Mouse (Mus musculus): ENCODE results near the gene Nup54. TPM values are rescaled to one million over a fixed set of nuclear protein-coding genes. Genes with fewer than 3 reads are reported as not detected.

The Nup54 gene
- total RNA-seq, 2 experiments from 2014 or later, result 8.9 to 12.5 TPM

DNA sequence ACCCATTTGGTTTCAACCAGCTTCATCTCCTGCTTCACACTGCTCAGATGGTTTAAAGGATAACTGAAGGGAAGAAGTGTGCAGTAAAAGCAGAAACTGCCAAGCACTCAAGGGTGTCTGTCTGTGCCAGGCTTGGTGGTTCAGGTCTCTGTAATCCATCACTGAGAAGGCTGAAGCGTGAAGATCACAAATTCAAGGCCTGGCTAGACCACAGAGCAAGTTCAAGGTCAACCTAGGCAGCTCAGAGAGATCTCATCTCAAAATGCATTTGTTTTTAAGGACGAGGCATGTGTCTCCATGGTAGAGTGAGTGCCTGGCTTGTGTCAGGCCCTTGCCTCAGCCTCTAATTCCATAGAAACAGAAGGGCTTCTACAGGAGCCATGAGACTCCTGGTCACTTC lies 10.0 kb upstream of the Nup54 start:
- TF ChIP-seq CTCF (IDR thresholded peaks at IDR 0.05), result no peak
- Histone ChIP-seq H3K27ac (no peak overlapping the region), H3K4me3 (no peak overlapping the region)
- intact Hi-C loops (cut with DNase I), result no loop called here
- no peak for DNase-seq

- TF ChIP-seq CTCF (IDR thresholded peaks at IDR 0.05), result no peak
- no peak for DNase-seq
- intact Hi-C loops (cut with DNase I), result no loop called here
- Histone ChIP-seq H3K27ac (no peak overlapping the region), H3K4me3 (no peak overlapping the region)
Measured at GRCm38 (mm10) chr5:92442914-92443313, 7.9 kb upstream of the Nup54 start.

DNA sequence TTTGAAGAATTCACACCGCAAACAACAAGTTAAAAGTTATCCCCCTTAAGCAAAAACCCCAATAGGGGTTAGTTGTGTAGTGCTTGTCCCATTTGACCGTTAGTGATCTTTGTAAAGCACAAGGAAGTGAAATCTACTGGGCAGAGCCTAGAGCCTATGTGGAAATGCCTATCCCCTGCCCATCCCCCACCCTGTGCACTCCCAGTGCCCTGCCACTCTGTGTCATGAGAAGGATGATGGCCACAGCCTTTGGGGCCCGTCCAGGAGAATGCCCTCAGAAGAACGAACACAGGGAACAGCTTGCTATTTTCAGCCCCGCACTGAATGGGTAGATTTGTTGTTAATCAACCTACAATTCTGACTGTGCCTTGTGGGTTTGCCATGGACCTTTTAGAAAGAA lies 6.5 kb upstream of the Nup54 start:
- no peak for TF ChIP-seq CTCF (IDR thresholded peaks at IDR 0.05)
- DNase-seq, result peak; percentile 89
- peak overlapping the region; percentile 68 for H3K27ac ChIP-seq
- H3K4me3 ChIP-seq, result no peak overlapping the region
- intact Hi-C loops (cut with DNase I), result no loop called here

- H3K4me3 ChIP-seq, result no peak overlapping the region
- no peak overlapping the region for H3K27ac ChIP-seq
- no peak for DNase-seq
- intact Hi-C loops (cut with DNase I), result no loop called here
- TF ChIP-seq CTCF (IDR thresholded peaks at IDR 0.05), result no peak
Measured at GRCm38 (mm10) chr5:92438540-92438939, 3.5 kb upstream of the Nup54 start.

- DNase-seq, result no peak
- TF ChIP-seq CTCF (IDR thresholded peaks at IDR 0.05), result no peak
- Histone ChIP-seq H3K27ac (peak overlapping the region; percentile 91), H3K4me3 (peak overlapping the region; percentile 90)
- intact Hi-C loops (cut with DNase I), result no loop called here
Measured at GRCm38 (mm10) chr5:92434571-92434985, 441 bp downstream of the Nup54 start.

- TF ChIP-seq CTCF (IDR thresholded peaks at IDR 0.05), result no peak
- DNase-seq, result no peak
- Histone ChIP-seq H3K27ac (peak overlapping the region; percentile 91), H3K4me3 (peak overlapping the region; percentile 90)
- intact Hi-C loops (cut with DNase I), result no loop called here
Measured at GRCm38 (mm10) chr5:92434070-92434469, 949 bp downstream of the Nup54 start.

GRCm38 (mm10) chr5:92431611-92432010 lies 3.4 kb downstream of the Nup54 start:
- Histone ChIP-seq H3K4me3 (no peak overlapping the region), H3K27ac (no peak overlapping the region)
- intact Hi-C loops (cut with DNase I), result no loop called here
- DNase-seq, result no peak
- TF ChIP-seq CTCF (IDR thresholded peaks at IDR 0.05), result no peak

- no peak for TF ChIP-seq CTCF (IDR thresholded peaks at IDR 0.05)
- H3K4me3 ChIP-seq, result no peak overlapping the region
- H3K27ac ChIP-seq, result no peak overlapping the region
- intact Hi-C loops (cut with DNase I), result no loop called here
- DNase-seq, result no peak
Measured at GRCm38 (mm10) chr5:92430723-92431122, 4.3 kb downstream of the Nup54 start.

- Histone ChIP-seq H3K27ac (no peak overlapping the region), H3K4me3 (no peak overlapping the region)
- no peak for DNase-seq
- TF ChIP-seq CTCF (IDR thresholded peaks at IDR 0.05), result no peak
- intact Hi-C loops (cut with DNase I), result no loop called here
Measured at GRCm38 (mm10) chr5:92424126-92424525, 10.9 kb downstream of the Nup54 start.

DNA sequence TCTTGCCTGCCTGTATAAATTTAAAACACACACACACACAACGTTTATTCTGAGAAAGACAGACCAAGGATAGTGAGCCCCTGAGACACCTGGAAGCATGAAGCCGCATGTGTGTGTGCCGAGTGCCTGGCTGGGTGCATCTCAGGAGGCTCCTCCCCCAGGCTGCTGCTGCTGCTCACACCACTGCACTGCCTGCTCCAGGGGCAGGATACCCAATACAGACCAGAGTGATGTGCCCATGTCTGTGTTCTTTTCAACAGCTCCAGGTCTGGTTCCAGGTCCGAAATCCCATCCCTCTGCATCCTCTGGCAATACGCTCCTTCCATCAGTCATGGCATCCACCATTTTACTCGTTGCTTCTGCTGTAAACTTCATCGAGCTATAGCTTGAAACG lies 21.0 kb downstream of the Nup54 start:
- Histone ChIP-seq H3K27ac (no peak overlapping the region), H3K4me3 (no peak overlapping the region)
- TF ChIP-seq CTCF (IDR thresholded peaks at IDR 0.05), result no peak
- DNase-seq, result no peak
- intact Hi-C loops (cut with DNase I), result no loop called here

DNA sequence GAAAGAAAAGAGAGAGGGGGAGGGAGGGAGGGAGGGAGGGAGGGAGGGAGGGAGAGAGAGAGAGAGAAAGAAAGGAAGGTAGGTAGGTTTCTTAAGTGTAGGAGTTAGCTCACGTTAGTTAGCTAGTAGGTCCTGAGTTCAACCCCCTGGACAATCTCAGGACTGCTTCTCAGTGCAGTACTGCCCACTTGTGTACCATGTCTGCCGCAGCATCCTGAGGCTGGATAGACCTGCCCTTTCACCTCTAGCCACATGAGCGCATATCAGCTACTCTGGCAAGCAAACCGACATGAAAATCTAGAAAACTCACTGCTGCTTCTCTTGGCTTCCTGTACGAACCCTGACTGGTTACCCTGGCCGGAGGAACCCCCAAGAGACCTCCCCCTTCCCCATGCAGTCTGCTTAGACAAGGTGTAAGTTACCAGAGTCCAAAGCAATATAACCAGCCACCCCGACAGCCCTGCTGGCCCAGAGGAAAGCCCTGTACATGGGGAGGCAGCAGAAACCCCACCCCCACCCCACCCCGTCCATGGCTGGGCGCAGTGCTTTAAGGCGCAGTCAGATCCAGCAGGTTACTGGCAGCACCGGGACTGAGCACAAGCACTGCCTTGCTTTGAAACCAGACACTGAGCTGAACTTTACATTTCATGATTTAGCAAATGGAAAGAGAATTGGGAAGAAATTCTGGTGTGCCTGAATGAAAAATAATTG lies 21.6 kb downstream of the Nup54 start:
- no peak for DNase-seq
- intact Hi-C loops (cut with DNase I), result no loop called here
- no peak for TF ChIP-seq CTCF (IDR thresholded peaks at IDR 0.05)
- Histone ChIP-seq H3K4me3 (no peak overlapping the region), H3K27ac (no peak overlapping the region)

GRCm38 (mm10) chr5:92411461-92412140 lies 23.4 kb downstream of the Nup54 start:
- TF ChIP-seq CTCF (IDR thresholded peaks at IDR 0.05), result no peak
- H3K4me3 ChIP-seq, result no peak overlapping the region
- intact Hi-C loops (cut with DNase I), result no loop called here
- peak overlapping the region; percentile 5; the same call in 1 of the 2 replicates for H3K27ac ChIP-seq
- no peak for DNase-seq

GRCm38 (mm10) chr5:92410486-92410885 lies 24.5 kb downstream of the Nup54 start:
- Histone ChIP-seq H3K4me3 (no peak overlapping the region), H3K27ac (no peak overlapping the region)
- TF ChIP-seq CTCF (IDR thresholded peaks at IDR 0.05), result no peak
- intact Hi-C loops (cut with DNase I), result no loop called here
- no peak for DNase-seq
